Mouse (Mus musculus) layer of hippocampus, postnatal 36 days (tissue): ENCODE results near the gene Bcl6b. TPM values are rescaled to one million over a fixed set of nuclear protein-coding genes. Genes with fewer than 3 reads are reported as not detected.

Source experiments
- DNase-seq, 2 experiments: peaks; one replicate each; pipeline ENCODE4 v3.0.0; 2022
- total RNA-seq, 2 experiments: library from RNA; stranded (reverse); gene quantifications; 2 replicates each; pipeline ENCODE4 v1.2.3; 2021

Bcl6b gene
- total RNA-seq, 2 experiments from 2014 or later = 1.1 to 1.3 TPM

DNA sequence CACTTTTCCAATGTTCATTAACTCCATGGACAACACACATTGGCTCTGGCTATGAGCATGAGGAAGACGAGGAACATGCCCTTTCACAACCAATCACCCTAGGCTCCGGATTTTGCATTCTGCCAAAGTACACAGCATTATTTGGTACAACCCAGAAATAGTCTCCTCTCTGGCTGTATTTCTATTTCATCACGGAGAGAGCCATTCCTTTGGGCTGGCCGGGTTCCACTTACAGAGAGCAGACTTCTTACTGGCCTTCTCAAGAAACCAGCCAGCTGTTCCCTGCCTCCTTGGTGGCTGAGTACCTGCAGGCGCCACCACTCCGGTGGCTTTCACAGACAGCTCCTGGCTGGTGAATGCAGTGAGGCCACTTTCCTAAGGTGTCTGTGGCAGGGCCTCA lies 17.2 kb downstream of the Bcl6b start, which contains the start of gene Slc16a11:
Gene Slc16a11, plus strand, starts transcription at position 330 of the 400 bp plus-strand sequence.
- no peak for DNase-seq

DNA sequence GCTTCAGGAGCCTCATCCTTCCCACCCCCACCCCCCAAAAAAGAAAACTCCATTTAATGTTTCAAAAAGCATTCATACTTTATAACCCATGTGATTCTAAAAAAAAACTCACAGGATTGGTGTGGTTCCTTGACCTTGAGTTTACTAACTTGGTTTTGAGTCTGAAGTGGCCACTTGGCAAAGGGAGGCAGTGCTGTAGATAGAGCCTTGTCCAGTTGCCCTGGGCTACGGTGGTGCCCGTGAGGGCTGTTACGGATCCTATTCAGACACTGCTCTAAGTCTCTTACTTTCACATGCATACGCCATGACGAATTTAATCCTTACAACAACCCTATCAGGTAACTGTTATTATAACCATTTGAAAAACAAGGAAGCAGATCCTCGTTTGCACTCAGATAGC lies 17.6 kb downstream of the Bcl6b start:
- no peak for DNase-seq

DNA sequence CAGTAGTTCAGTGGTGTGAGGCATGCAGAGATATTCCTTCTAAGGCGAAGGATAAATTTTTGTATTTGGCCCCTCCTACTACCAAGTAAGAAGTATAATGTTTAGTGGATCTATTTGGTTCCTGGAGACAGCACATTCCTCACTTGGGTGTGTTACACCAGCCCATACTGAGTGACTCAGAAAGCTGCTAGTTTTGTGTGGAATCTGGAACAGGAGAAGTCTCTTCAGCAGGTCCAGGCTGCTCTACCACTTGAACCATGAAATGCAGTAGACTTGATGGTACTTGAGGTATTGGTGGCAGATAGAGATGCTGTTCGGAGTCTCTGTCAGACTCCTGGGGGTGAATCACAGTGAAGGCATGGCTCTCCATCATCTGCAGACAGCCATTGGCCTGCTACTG lies 18.9 kb downstream of the Bcl6b start:
- DNase-seq = no peak

DNA sequence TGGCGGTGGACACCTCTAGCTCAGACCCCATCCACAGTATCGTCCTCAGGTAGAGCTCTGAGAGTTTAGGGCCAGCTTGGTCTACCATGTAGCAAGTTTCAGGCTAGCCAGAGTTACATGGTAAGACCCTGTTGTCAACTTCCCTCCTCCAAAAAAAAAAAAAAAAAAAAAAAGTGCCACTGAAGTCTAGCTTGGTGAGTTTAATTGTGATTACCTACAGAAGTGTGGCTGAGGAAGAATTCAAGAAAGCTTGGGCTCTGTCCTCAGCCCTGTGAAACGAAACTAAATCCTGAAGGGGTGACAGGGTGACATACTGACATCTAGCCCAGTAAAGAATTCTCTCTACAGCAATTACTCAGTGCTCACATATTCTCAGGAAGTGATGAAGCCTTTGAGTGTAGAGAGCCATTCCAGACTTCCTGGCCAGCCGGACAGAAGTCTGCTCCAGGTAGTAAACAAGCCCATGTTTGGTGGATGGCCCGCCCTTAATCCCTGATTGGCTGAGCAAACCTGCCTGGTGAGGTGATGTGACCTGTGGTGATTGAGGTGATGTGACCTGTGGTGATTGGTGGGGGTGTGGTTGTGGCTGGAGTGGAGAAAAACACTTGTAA lies 20.7 kb downstream of the Bcl6b start:
- DNase-seq = no peak

DNA sequence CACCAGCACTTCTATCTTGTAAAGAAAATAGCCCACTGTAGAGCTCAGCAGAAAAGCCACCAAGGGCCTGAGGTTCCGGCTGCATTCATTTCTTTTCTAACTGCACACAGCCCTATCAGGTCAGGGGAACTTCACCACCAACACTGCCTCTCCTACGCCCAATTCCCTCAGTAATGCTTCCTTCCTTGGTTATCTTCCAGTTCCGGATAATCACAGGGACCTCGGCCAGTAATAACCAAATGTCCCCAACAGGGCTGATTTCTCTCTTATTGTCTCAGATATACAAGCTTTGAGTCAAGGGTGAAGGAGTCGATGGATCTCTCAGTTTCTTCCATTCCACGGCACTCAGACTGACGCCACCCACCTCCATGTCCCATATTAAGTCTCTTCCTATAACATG lies 22.3 kb downstream of the Bcl6b start:
- DNase-seq = no peak

GRCm38 (mm10) chr11:70206801-70207200 lies 22.8 kb downstream of the Bcl6b start:
- no peak for DNase-seq

DNA sequence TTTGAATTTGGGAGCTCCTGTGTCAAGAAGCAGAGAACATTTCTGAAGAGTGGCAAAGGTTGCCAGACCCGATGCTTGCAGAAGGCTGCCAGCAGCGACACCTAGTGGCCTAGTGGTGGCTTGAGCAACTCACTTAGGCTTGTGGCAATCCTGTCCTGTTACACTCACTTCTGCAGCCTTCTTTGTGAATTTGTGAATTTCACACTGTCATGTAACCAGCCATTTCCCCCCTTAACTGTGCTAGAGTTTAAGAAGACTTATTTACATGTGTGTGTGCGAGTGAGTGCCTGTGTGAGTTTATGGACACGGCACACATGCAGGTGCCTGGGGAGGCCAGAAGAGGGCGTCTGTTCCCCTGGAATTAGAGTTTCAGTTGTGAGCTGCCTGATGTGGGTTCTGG lies 27.9 kb downstream of the Bcl6b start:
- DNase-seq = peak; percentile 57 to 69

- DNase-seq = no peak
Measured at GRCm38 (mm10) chr11:70200036-70200608, 29.5 kb downstream of the Bcl6b start.

- DNase-seq = no peak
Measured at GRCm38 (mm10) chr11:70199107-70199506, 30.5 kb downstream of the Bcl6b start.

DNA sequence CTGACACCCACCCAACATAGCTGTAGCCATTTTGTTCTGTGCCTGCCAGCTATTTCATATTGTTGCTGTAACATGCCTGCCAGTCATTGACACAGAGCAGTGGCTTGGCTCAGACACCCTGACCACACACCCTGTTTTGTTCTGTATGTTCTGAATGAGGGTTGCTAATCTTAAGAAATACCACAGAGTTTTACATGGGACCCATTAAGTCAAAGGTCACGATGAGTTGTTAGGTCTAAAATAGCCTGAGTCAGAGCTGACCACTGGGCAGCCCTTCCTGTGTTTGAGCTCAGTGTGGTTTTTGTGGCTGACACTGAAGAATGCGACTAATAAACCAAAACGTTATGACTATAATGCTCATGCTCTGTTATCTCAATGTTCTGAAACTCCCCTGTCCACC lies 31.3 kb downstream of the Bcl6b start:
- DNase-seq = no peak

DNA sequence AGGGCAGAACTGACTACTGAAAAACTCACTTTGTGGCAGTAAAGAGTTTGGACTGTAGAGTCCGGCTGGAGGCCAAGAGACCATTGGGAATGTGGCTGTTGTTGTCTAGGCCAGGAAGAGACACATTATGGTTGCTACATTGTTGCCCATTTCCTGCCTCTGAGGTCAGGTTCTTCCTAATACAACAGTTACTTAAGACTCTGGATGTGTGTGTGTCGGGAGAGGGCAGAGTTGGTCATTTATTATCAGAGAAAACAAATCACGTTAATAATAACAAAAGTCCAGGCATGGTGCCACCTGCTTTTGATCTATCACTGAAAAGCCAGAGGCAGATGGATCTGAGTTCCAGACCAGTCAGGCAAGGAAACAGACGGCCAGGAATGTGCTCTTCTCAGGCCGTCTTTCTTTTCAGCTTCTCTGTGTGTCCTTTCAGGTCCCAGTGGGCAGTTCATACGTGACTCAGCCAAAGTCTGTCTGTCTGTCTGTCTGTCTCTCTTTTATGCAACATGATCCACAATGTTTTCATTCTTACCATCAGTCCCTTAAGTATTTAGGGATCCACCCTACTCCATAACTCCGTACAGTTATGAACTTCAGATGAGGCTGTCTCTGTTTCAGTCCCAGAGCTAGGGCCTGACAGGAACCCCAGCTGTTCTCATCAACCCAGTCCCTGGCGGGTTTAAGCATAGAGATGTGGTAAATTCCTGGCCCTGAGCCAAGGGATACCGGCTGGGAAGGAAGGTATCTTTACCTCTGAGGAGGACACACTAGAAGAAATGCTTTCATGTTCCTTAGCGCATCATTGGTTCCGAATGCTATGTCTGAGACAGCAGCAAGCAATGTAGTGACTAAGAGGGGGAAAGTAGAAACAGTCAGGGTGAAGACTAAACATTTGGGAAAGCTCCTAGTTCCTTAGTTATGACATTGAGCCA lies 36.0 kb downstream of the Bcl6b start:
- DNase-seq = no peak

DNA sequence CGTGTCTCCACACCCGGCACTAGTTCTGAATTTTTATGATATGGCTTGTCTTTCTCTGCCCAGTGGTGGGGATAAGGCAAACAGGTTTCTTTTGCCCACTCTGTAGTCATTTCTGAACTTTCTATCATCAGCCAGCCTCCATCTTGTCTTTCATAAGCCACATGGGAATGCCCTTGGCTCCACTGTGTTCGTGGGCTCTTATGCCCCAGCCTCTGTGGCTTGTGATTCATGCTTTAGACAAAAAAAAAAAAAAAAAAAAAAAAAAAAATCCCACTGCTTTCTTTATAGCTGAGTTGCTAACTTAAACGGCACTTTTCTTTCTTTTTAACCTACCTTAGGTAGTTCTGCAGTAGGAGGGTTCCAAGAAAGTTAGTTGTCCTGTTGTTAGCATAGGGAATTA lies 37.4 kb downstream of the Bcl6b start:
- no peak for DNase-seq

DNA sequence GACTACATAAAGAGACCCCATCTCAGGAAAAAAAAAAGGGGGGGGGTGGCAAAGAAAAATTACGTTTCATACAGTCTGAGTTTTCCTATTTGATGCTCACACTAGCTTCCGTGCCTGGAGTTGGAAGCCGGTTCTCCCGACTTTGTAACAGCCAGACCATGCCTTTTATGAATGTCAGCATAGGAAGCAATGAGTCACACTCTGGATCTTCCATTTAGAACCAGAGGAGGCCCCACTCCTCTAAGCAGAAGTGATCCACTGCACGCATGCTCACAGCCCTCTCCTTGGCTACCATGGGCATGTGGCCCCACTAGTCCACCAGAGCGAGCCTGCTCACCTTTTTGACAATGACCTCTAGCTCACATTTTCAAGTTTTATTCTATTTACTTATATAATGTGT lies 38.4 kb downstream of the Bcl6b start:
- DNase-seq = no peak

DNA sequence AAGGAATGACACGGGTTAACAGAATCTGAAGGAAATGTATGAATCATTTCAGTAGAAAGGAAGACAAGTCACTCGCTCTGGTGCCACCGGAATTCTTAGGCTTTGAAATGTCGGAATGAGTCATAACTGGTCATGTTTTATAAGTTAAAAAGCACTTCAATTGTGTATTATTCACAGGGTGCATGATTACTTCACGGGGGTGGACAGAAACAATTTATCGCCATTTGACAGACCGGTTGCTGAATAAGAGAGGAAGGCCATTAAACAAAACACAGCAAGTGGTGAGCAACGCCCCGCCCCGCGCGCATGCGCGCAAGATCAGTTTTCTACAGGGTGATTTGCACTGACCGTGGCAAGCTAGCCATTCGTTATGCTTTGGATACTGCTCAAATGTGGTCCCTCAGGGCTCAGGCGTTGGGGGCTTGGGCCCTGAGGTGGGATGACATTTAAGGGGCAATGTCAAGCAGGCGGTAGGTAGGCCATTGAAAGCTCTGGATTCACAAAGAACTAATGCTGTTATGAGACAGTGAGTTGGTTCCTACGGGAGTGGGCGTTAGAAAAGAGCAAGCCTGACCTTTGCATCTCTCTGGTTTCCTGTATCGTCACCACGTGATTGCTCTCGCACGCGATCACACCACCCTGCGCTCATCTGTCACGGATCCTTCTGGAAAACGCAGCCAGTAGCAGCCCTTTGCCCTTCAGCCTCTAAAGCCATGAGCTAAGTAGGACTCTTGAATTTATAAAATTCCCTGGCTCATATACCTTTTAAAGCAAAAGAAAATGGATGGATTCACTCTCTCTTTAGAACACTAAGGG lies 40.1 kb downstream of the Bcl6b start:
- DNase-seq = no peak

- DNase-seq = no peak
Measured at GRCm38 (mm10) chr11:70185120-70185519, 44.5 kb downstream of the Bcl6b start.

GRCm38 (mm10) chr11:70180496-70180895 lies 49.1 kb downstream of the Bcl6b start:
- DNase-seq = no peak

GRCm38 (mm10) chr11:70179401-70179800 lies 50.2 kb downstream of the Bcl6b start:
- peak in 1 of 2 experiments; percentile 11 for DNase-seq

- no peak for DNase-seq
Measured at GRCm38 (mm10) chr11:70178756-70179155, 50.8 kb downstream of the Bcl6b start.

GRCm38 (mm10) chr11:70178311-70178710 lies 51.3 kb downstream of the Bcl6b start:
- DNase-seq = no peak

- DNase-seq = no peak
Measured at GRCm38 (mm10) chr11:70177647-70178046, 52.0 kb downstream of the Bcl6b start.

DNA sequence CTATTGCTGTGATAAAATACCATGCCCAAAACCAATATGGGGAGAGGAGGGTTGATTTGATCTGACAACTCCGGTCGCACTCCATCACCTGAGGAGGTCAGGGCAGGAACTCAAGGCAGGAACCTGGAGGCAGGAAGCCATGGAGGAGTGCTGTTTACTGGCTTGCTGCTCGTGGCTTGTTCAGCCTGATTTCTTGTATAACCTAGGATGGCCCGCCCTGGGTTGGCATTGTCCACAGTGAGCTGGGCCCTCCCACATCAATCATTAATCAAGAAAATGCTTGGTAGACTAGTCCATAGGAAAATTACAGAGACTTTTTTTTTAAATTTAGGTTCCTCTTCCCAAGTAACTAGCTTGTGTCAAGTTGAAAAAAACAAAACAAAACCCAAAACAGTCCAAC lies 55.1 kb downstream of the Bcl6b start:
- DNase-seq = no peak
